Comparison of ENCODE assay signal across 11 mouse cellular contexts in the genomic region with DNA sequence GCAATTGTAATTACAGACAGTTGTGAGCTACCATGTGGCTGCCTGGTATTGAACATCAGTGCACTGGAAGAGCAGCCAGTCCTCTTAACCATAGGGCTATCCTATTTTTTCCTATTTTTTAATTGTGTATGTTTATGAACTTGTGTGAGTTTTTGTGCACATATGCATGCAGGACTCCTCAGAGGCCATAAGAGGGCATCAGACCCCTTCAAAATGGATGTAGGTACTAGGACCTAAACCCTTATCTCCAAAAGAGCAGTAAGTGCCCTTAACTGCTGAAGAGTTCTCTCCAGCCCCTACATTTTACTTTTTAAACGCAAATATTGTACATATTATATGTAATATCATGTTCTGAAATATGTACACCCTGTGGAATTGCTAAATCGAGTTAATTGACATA. TPM values are rescaled to one million over a fixed set of nuclear protein-coding genes. Genes with fewer than 3 reads are reported as not detected.
A peak's percentile ranks its signal among the peaks of the same experiment; 100 is the strongest.
DNase-seq lines count a peak whose midpoint lies in the region; TF ChIP-seq lines count a peak whose summit lies in the region.
"Had no signal": no experiment of that assay in that cellular context is flagged by ENCODE, and none has a peak within 500 bp of the region (broad histone marks: within the 10 kb centered on the region; RNA-seq: fewer than 3 reads in every experiment).

No protein-coding gene starts in this region.

- DNase-seq in gastrocnemius, adult 2 months = no peak
- no peak for DNase-seq in gastrocnemius, postnatal 10 days
- DNase-seq in lung, postnatal 14 days = peak; percentile 1
- no peak for DNase-seq in lung, postnatal 25 days (ENCODE audit: low spot score)
- peak; percentile 36 for DNase-seq in cerebellum, adult 9-11 months
- peak; percentile 6 for DNase-seq in skeletal muscle tissue, adult 2 months (ENCODE audit: low read depth, low spot score)
- no peak for DNase-seq in adrenal gland, adult 2 months
- DNase-seq in right cerebral cortex, postnatal 4 days = no peak

- no peak overlapping the region for H3K4me3 ChIP-seq in gastrocnemius, adult 2 months
- H3K4me3 ChIP-seq: forebrain, embryonic 13.5 days; megakaryocyte, embryonic 14.5 days had no signal

- no peak overlapping the region for H3K27ac ChIP-seq in gastrocnemius, adult 2 months
- H3K27ac ChIP-seq: forebrain, embryonic 13.5 days had no signal

- peak; percentile 61 for TF ChIP-seq CTCF in gastrocnemius, adult 2 months (IDR thresholded peaks at IDR 0.05)

- intact Hi-C loops in gastrocnemius, adult 2 months (cut with DNase I) = loop anchor here (10.0 kb wide), 1 partner anchor 259 kb away; no protein-coding TSS in a partner anchor

RNA-seq across cellular contexts. Expression of gene 8030474K03Rik, which starts 11.1 kb away (rescaled TPM):
- total RNA-seq in gastrocnemius, adult 2 months (2021) = not detected
- total RNA-seq in gastrocnemius, postnatal 10 days (2021) = not detected
- total RNA-seq in adrenal gland, adult 2 months (2021) = not detected
- polyA plus RNA-seq in adrenal gland, adult 2 months (2012; rRNA removed) = not detected in 2 replicates
- polyA plus RNA-seq: forebrain, embryonic 13.5 days had no signal

RNA-seq across cellular contexts. Expression of gene Gm4779, which starts 11.3 kb away (rescaled TPM):
- not detected for total RNA-seq in gastrocnemius, adult 2 months (2021)
- total RNA-seq in gastrocnemius, postnatal 10 days (2021) = not detected
- under 1 TPM in 1 of 2 experiments, not detected in 1; 0.41 TPM for total RNA-seq in adrenal gland, adult 2 months (2021)
- polyA plus RNA-seq in adrenal gland, adult 2 months (2012; rRNA removed) = 0.34 TPM in 1 of 2 replicates, not detected in the other
- polyA plus RNA-seq: forebrain, embryonic 13.5 days; stomach, embryonic 16.5 days had no signal

RNA-seq across cellular contexts. Expression of gene Nhsl2, which starts 43.7 kb away (rescaled TPM):
- 1 to 10 TPM; 1.4 to 2.4 TPM for total RNA-seq in gastrocnemius, adult 2 months (2021)
- 1 to 10 TPM; 5.7 to 8.6 TPM for total RNA-seq in gastrocnemius, postnatal 10 days (2021)
- total RNA-seq in adrenal gland, adult 2 months (2021) = 1 to 10 TPM; 2.9 to 8.4 TPM
- 2.5 and 6.9 TPM in 2 replicates for polyA plus RNA-seq in adrenal gland, adult 2 months (2012; rRNA removed)

Comparison
In these comparisons a context has a peak if more than half of its experiments do, and no peak if none do; other contexts are left out.
1. DNase-seq: peak in lung, postnatal 14 days (single experiment), cerebellum, adult 9-11 months (single experiment) and skeletal muscle tissue, adult 2 months (single experiment); none in gastrocnemius, adult 2 months (single experiment), gastrocnemius, postnatal 10 days (single experiment), lung, postnatal 25 days (single experiment), adrenal gland, adult 2 months (single experiment) and right cerebral cortex, postnatal 4 days (single experiment).